Mouse (Mus musculus) heart, adult 2 months (tissue): ENCODE measurements around the gene Kif19a. TPM values are rescaled to one million over a fixed set of nuclear protein-coding genes. Genes with fewer than 3 reads are reported as not detected.
A peak's percentile ranks its signal among the peaks of the same experiment; 100 is the strongest.

Experiments used
- DNase-seq, 2 experiments: peaks; one replicate each; pipeline ENCODE4 v3.0.0; 2021
- H3K27ac ChIP-seq: fragments of 200-600 bp; 2 replicates; pipeline ENCODE4 v1.8.1; 2022
- H3K27me3 ChIP-seq: fragments of 200-500 bp; 2 replicates; pipeline ENCODE4 v1.6.1; 2012; ENCODE audit warnings: mild to moderate bottlenecking, low read length, inconsistent platforms, mixed read lengths; ENCODE audit not compliant: control insufficient read depth, insufficient read depth
- H3K36me3 ChIP-seq: fragments of 200-500 bp; 2 replicates; pipeline ENCODE4 v1.6.1; 2012; ENCODE audit warnings: low read length, inconsistent platforms; ENCODE audit not compliant: control insufficient read depth, insufficient read depth
- H3K4me1 ChIP-seq: fragments of 200-500 bp; 2 replicates; pipeline ENCODE4 v1.6.1; 2011; ENCODE audit warnings: low read length; ENCODE audit not compliant: control insufficient read depth, insufficient read depth
- H3K4me3 ChIP-seq: fragments of 200-600 bp; 2 replicates; pipeline ENCODE4 v1.8.1; 2022
- H3K79me2 ChIP-seq: fragments of 200-500 bp; replicated peaks from 2 replicates; pipeline ENCODE4 v1.6.1; 2012; ENCODE audit warnings: mild to moderate bottlenecking, inconsistent platforms, low read length, moderate library complexity, mixed read lengths; ENCODE audit not compliant: control insufficient read depth, insufficient read depth
- H3K9ac ChIP-seq: fragments of 200-500 bp; 2 replicates; pipeline ENCODE4 v1.6.1; 2012; ENCODE audit warnings: low read depth, mild to moderate bottlenecking, control low read depth, inconsistent platforms, low read length, mixed read lengths
- CTCF ChIP-seq: fragments of 200-600 bp; IDR thresholded peaks from 2 replicates; pipeline ENCODE4 v1.8.1; 2022; ENCODE audit warnings: antibody characterized with exemption, mild to moderate bottlenecking, moderate library complexity
- EP300 ChIP-seq: fragments of 200-500 bp; IDR thresholded peaks from 2 replicates; pipeline ENCODE4 v1.6.1; 2011; ENCODE audit warnings: low read depth, low read length, control low read depth; ENCODE audit not compliant: insufficient read depth
- POLR2A ChIP-seq: fragments of 200-500 bp; IDR thresholded peaks from 2 replicates; pipeline ENCODE4 v1.6.1; 2011; ENCODE audit warnings: mild to moderate bottlenecking, low read depth, low read length, control low read depth; ENCODE audit not compliant: insufficient read depth
- WGBS: fragments of 180-500 bp; shearing (Covaris S2); methylation state at CpG from one replicate; pipeline ENCODE4 v1.1.7; 2018; 5-methylcytosine and 5-hydroxymethylcytosine counted together
- intact Hi-C: fragments of 180-260 bp; cut with DNase I; formaldehyde crosslinking; loops from one replicate; pipeline ENCODE4 v1.15.1; 2025
- polyA plus RNA-seq: library from polyadenylated mRNA; depleted of rRNA; stranded (reverse); fragments of >200 nt; gene quantifications from 2 replicates; pipeline ENCODE4 v1.2.3, GENCODE M21; 2012
- total RNA-seq, 2 experiments: library from RNA; stranded (reverse); gene quantifications; 2 replicates each; pipeline ENCODE4 v1.2.3; 2021

Kif19a gene
- total and polyA plus RNA-seq, 3 experiments: 0.18 to 1.2 (median 0.21) TPM

DNA sequence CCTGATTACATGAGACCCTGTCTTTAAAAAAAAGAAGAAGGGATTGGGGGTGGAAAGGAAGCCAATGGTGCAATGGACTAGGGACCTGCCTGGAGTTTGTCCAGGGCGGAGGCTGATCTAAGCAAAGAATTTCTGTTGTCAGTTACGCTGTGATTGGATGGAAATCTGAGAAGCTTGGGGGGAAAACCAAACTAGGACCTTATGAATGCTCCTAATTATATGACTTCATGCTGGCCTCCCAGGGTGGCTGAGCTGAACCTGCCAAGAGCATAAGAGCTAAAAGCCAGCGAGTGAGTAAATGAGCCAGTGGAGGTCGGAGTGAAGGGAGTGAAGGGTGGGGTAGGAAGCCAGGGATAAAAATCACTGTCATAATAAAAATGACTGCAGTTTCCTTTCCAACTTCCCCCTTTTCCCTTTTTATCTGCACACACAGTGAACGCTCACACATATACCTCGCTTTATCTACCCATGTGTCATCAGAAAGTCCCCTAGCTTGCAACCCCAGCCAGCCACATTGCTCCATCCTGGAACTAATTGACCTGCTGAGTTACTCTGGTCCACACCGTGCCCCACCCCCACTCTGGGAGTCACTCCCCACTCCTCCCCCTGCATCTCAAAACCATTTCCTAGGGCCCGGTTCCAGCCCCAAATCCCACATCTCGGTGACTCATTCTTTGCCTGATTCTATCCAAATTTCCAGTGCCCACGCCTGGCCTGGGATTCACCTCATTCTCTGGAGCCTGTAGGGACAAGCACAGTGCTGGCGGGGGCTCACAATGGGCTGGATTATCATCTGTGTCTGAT lies 40.2 kb upstream of the Kif19a start:
- Histone ChIP-seq H3K9ac (no peak overlapping the region), H3K36me3 (no peaks in the 10 kb centered on the region), H3K4me3 (no peak overlapping the region), H3K4me1 (peaks cover 4% of the 10 kb centered on the region), H3K79me2 (no peaks in the 10 kb centered on the region), H3K27ac (no peak overlapping the region), H3K27me3 (no peaks in the 10 kb centered on the region)
- intact Hi-C loops: loop anchor here (5.0 kb wide), 1 partner anchor 48 kb away; the partner anchor contains the start of gene Ttyh2
- WGBS: 41% methylated on average over 11 of the region's 11 CpGs
- TF ChIP-seq POLR2A (no peak), CTCF (no peak), EP300 (no peak)
- peak; percentile 57 to 67 for DNase-seq

- Histone ChIP-seq H3K27me3 (no peaks in the 10 kb centered on the region), H3K4me3 (peak within 1 kb of the TSS; percentile 37), H3K9ac (no peak within 1 kb of the TSS), H3K79me2 (no peaks in the 10 kb centered on the region), H3K27ac (no peak within 1 kb of the TSS), H3K4me1 (peaks cover 4% of the 10 kb centered on the region), H3K36me3 (no peaks in the 10 kb centered on the region)
- intact Hi-C loops: loop anchor here (5.0 kb wide), 1 partner anchor 50 kb away; the partner anchor contains the start of gene Ttyh2
- DNase-seq: peak; percentile 74 to 86
- TF ChIP-seq EP300 (no peak), CTCF (no peak), POLR2A (no peak)
- WGBS: 11% methylated on average over 34 of the region's 34 CpGs
These were observed 38.0 kb upstream of the Kif19a start, which contains the start of gene Dnaic2 for GRCm38 (mm10) chr11:114726965-114727825. Gene Dnaic2 (plus strand): TSS chr11:114727408.

- Histone ChIP-seq H3K9ac (no peak overlapping the region), H3K4me3 (no peak overlapping the region; the same call in 1 of the 2 replicates), H3K79me2 (no peaks in the 10 kb centered on the region), H3K36me3 (no peaks in the 10 kb centered on the region), H3K27ac (no peak overlapping the region), H3K27me3 (no peaks in the 10 kb centered on the region), H3K4me1 (peaks cover 4% of the 10 kb centered on the region)
- WGBS: 52% methylated on average over 5 of the region's 5 CpGs
- TF ChIP-seq EP300 (no peak), POLR2A (no peak), CTCF (no peak)
- intact Hi-C loops: loop anchor here (5.0 kb wide), 1 partner anchor 51 kb away; the partner anchor contains the start of gene Ttyh2
- DNase-seq: no peak
These were observed 37.4 kb upstream of the Kif19a start for GRCm38 (mm10) chr11:114727826-114728186.

- Histone ChIP-seq H3K79me2 (no peaks in the 10 kb centered on the region), H3K27me3 (no peaks in the 10 kb centered on the region), H3K4me1 (peaks cover 4% of the 10 kb centered on the region), H3K9ac (no peak overlapping the region), H3K27ac (no peak overlapping the region), H3K4me3 (no peak overlapping the region), H3K36me3 (no peaks in the 10 kb centered on the region)
- intact Hi-C loops: loop anchor here (5.0 kb wide), 1 partner anchor 51 kb away; the partner anchor contains the start of gene Ttyh2
- DNase-seq: no peak
- 30% methylated on average over 5 of the region's 5 CpGs for whole genome bisulfite sequencing
- TF ChIP-seq CTCF (no peak), EP300 (no peak), POLR2A (no peak)
These were observed 36.9 kb upstream of the Kif19a start for GRCm38 (mm10) chr11:114728333-114728732.

- Histone ChIP-seq H3K27ac (no peak overlapping the region), H3K36me3 (no peaks in the 10 kb centered on the region), H3K9ac (no peak overlapping the region), H3K4me3 (no peak overlapping the region), H3K27me3 (no peaks in the 10 kb centered on the region), H3K4me1 (peaks cover 4% of the 10 kb centered on the region), H3K79me2 (no peaks in the 10 kb centered on the region)
- TF ChIP-seq EP300 (no peak), POLR2A (no peak), CTCF (no peak)
- intact Hi-C loops: loop anchor here (5.0 kb wide), 1 partner anchor 53 kb away; the partner anchor contains the start of gene Ttyh2
- DNase-seq: no peak
- WGBS: 57% methylated on average over 6 of the region's 6 CpGs
These were observed 35.3 kb upstream of the Kif19a start for GRCm38 (mm10) chr11:114729832-114730363.
